ENCODE assay signal across 15 mouse cellular contexts in the genomic region with DNA sequence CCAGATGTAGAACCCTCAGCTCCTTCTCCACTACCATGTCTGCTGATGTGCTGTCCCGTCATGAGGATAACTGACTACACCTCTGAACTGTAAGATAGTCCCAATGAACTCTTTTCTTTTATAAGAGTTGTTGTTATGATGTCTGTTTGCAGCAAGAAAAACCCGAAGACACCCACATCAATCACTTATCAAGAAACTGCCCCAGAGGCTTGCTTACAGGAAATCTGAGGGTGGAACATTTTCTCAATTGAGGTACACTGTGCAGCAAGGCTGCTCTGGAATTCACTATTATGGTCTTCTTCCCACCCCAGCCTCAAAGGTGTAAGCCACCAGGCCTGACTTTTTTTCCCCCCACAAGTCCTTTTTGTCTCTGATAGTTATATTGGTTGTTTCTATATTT.
"Had no signal": no experiment of that assay in that cellular context is flagged by ENCODE, and none has a peak within 500 bp of the region (broad histone marks: within the 10 kb centered on the region; RNA-seq: fewer than 3 reads in every experiment).

No protein-coding gene starts in this region.

- DNase-seq: kidney, adult 8-10 months; kidney, postnatal 10 days; kidney, postnatal 36 days; layer of hippocampus, postnatal 36 days; left cerebral cortex, postnatal 4 days; liver; lung, adult 18-20 months; lung, postnatal 10 days; lung, postnatal 36 days; midbrain, embryonic 14.5 days; right cerebral cortex, postnatal 4 days; thymus, adult 2 months; thymus, postnatal 14 days; thymus, postnatal 4 days had no signal

- ATAC-seq: liver, embryonic 12.5 days had no signal
